Mouse (Mus musculus): Measurements from ENCODE around the gene Trem3.
A peak's percentile ranks its signal among the peaks of the same experiment; 100 is the strongest.

Trem3 gene

GRCm38 (mm10) chr17:48272158-48272557, 24.6 kb downstream of the Trem3 start:
- DNase-seq (ENCODE audit: low spot score in 2 of 2): no peak

- DNase-seq (ENCODE audit: low spot score in 2 of 2): no peak
These were observed 25.0 kb downstream of the Trem3 start for GRCm38 (mm10) chr17:48272598-48272997.

- DNase-seq (ENCODE audit: low spot score in 2 of 2): no peak
These were observed 26.5 kb downstream of the Trem3 start for GRCm38 (mm10) chr17:48274098-48274497.

GRCm38 (mm10) chr17:48274885-48275284, 27.3 kb downstream of the Trem3 start:
- peak; percentile 39 to 75 for DNase-seq (ENCODE audit: low spot score in 2 of 2)

- DNase-seq (ENCODE audit: low spot score in 2 of 2): no peak
These were observed 28.2 kb downstream of the Trem3 start for GRCm38 (mm10) chr17:48275736-48276135.

- no peak for DNase-seq (ENCODE audit: low spot score in 2 of 2)
These were observed 30.8 kb downstream of the Trem3 start for GRCm38 (mm10) chr17:48278381-48278780.

- no peak for DNase-seq (ENCODE audit: low spot score in 2 of 2)
These were observed 31.4 kb downstream of the Trem3 start for GRCm38 (mm10) chr17:48279002-48279401.

GRCm38 (mm10) chr17:48280943-48281738, 33.6 kb downstream of the Trem3 start:
- no peak for DNase-seq (ENCODE audit: low spot score in 2 of 2)

- peak in 1 of 2 experiments; percentile 8 for DNase-seq (ENCODE audit: low spot score in 2 of 2)
These were observed 34.1 kb downstream of the Trem3 start for GRCm38 (mm10) chr17:48281739-48282085.

- no peak for DNase-seq (ENCODE audit: low spot score in 2 of 2)
These were observed 39.2 kb downstream of the Trem3 start for GRCm38 (mm10) chr17:48286765-48287164.

- no peak for DNase-seq (ENCODE audit: low spot score in 2 of 2)
These were observed 39.7 kb downstream of the Trem3 start for GRCm38 (mm10) chr17:48287276-48287675.

GRCm38 (mm10) chr17:48293500-48294194, 46.1 kb downstream of the Trem3 start:
- no peak for DNase-seq (ENCODE audit: low spot score in 2 of 2)

- no peak for DNase-seq (ENCODE audit: low spot score in 2 of 2)
These were observed 51.6 kb downstream of the Trem3 start, which contains the start of gene Treml2 for GRCm38 (mm10) chr17:48299203-48299602. Gene Treml2 (plus strand): TSS chr17:48299498.

GRCm38 (mm10) chr17:48299756-48300155, 52.2 kb downstream of the Trem3 start:
- DNase-seq (ENCODE audit: low spot score in 2 of 2): no peak

- DNase-seq (ENCODE audit: low spot score in 2 of 2): no peak
These were observed 52.6 kb downstream of the Trem3 start for GRCm38 (mm10) chr17:48300199-48300598.

- DNase-seq (ENCODE audit: low spot score in 2 of 2): no peak
These were observed 53.3 kb downstream of the Trem3 start for GRCm38 (mm10) chr17:48300861-48301260.

- DNase-seq (ENCODE audit: low spot score in 2 of 2): no peak
These were observed 54.2 kb downstream of the Trem3 start for GRCm38 (mm10) chr17:48301792-48302191.

Measured in cerebellum, postnatal 4 days (tissue).